Mouse (Mus musculus) monocyte, adult 59 days (primary cell): ENCODE measurements around the gene Pkmyt1. TPM values are rescaled to one million over a fixed set of nuclear protein-coding genes. Genes with fewer than 3 reads are reported as not detected.

Source experiments
- total RNA-seq, 2 experiments: library from RNA; stranded (reverse); gene quantifications; one replicate each; pipeline ENCODE4 v1.2.4; 2023

Gene Pkmyt1
- 1 to 10 TPM; 3.3 to 3.7 TPM for total RNA-seq

GRCm38 (mm10) chr17:23725999-23726757 lies at the start of gene Pkmyt1:
Pkmyt1 (plus strand) TSS chr17:23726336.

GRCm38 (mm10) chr17:23677236-23677679 lies 48.9 kb upstream of the Pkmyt1 start, which contains the start of gene Tnfrsf12a:
Tnfrsf12a (minus strand) TSS chr17:23677468.

GRCm38 (mm10) chr17:23679127-23679835 lies 46.9 kb upstream of the Pkmyt1 start, which contains the start of gene Cldn6:
Cldn6 (plus strand) TSS chr17:23679249.

GRCm38 (mm10) chr17:23683856-23684672 lies 42.1 kb upstream of the Pkmyt1 start, which contains the start of gene Cldn9:
Cldn9 (minus strand) TSS chr17:23684026.

DNA sequence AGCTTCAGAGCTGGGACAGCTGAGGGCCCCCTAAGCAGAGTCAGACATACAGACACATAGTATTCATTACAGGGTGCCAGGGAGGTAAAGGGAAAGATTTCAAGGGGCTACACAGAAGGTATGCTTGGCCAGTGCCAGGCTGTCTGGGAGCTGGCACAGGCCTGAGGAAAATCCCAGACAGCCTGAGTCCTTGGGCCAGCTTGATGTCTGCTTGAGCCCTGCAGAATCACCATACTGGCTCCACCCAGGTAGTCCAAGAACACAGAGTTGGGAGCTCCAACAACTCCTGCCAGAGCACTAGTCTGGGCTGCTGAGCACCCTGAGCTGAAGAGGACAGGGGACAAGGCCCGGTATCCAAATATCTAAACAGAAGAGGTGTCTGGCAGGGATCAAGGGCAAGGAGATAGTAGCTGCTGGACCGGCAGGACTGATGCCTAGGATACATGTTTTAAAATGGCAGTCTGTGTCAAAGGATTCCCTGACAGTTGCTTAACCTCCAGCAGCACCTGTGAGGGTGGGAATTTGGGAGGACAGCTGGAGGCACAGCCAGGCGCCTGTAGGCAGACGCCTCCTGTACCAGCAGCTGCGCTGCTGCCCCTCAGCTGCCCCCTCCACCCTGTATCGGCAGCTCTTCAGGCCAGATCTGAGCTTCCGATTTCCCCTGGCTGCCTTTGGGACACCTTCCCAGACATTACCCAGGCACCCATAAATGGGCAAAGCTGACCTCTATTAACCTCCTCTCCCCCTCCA lies 3.6 kb upstream of the Pkmyt1 start, which contains the start of gene 1520401A03Rik:
1520401A03Rik (minus strand) TSS at position 408 of the 750 bp plus-strand sequence.

DNA sequence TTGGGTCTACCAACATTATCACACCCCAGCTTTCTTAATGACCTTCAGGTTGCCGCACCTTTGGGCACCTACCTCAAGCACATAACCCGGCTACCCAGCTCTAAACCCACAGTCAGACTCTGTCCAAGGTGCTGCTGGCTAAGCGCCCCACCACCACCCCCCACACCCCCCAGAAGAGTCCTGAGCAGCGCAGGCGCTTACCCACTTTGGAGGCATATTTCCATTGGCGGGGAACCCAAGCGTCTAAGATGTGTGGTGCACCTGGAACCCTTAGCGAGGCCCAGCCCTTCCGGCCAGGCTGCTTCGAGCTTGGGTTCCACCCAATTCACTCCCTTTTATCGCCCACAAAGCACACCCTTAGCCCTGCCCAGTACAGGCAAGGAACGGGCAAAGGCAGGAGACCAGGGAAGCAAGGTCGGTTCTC lies 14.5 kb downstream of the Pkmyt1 start, which contains the start of gene Paqr4:
Paqr4 (minus strand) TSS at position 270 of the 424 bp plus-strand sequence.

GRCm38 (mm10) chr17:23745301-23746251 lies 19.4 kb downstream of the Pkmyt1 start, which contains the start of gene Kremen2:
Kremen2 (minus strand) TSS chr17:23745833.

DNA sequence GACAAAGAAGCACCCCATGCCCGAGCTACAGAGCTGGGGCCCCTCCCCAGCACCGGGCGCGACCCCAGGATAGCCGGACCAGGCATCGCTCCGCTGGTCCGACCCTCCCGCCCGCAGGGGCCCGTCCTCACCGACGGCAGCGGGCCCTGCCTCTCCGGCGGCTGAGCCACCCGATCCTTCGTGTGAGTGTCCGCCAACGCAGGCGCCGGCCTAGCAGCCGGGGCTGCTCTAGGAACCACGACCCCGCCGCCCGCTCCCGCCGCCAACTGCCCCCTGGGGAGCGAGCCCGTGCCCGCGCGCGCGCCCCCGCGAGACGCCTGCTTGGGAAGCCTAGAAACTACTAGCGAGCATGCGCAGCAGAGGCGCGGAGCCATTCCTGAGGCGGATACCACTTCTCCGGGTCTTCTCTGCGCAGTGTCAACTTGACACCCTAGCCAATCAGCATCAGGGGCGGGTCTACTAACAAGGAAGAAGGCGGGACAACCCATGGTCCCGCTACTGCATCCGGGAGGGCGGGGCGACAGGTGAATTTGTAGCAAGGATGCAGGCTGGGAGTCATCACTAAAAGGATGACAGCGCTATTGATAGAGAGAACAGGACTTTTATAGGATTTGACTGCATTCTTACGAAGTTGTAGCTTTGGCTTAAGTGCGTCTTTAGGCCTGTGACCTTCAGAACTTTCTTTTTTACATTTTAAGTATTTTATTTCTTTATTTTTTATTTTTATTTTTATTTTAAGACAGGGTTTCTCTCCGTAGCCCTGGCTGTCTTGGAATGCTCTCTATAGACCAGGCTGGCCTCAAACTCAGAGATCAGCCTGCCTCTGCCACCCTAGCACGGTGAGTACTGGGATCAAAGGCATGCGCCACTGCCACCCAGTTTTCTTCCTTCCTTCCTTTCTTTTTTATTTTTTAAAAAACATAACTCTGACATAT lies 45.4 kb downstream of the Pkmyt1 start, which contains the start of gene Flywch1:
Flywch1 (minus strand) TSS at position 319 of the 935 bp plus-strand sequence.

DNA sequence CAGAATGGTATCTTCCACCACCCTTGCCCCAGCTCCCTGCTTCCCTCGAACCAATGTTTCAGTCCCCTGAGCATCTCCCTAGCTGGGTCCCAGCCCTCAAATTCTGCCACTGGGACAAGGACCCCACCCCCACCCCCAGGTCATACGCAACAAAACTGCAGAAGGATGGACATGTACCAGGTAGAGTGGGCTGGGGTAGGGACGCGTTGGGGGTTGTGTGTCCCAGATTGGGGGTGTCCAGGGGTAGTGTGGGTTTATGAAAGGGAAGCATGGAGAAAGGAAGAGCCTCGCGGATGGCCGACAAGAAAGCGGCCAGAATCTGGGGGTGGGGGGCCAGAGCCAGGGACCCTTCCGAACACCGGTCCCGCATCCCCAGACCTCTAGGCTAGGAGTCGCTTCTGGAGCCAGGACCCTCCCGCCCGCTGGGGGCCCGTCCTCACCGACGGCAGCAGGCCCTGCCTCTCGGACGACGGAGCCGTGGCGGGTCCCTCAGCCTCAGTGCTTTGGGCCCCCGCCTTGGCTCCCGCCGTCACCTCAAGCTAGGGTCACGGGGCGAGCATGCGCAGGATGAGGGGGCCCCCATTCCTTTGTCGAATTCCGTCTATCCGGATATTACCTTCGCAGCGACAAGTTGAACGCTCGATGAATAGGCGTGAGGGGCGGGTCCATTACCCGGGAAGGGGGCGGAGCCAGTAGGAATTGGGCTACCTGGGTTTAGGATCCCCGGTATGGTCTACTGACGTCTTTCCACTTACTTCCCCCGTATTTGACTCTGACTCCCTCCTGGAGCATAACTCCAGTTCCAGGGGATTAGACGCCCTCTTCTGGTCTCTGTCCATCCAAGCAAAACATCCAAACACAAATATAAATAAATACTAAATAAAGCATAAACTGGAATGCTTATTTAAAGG lies 59.7 kb downstream of the Pkmyt1 start, which contains the start of gene Flywch2:
Flywch2 (minus strand) TSS at position 521 of the 911 bp plus-strand sequence.

Other genes starting within 250 kb of the Pkmyt1 start
- gene Vmn2r117, start 246.6 kb upstream of the Pkmyt1 start, total RNA-seq: not detected
- 1 to 10 TPM; 3.9 TPM for gene Zfp213, start 162.1 kb upstream of the Pkmyt1 start, total RNA-seq
- not detected for gene Zfp13, start 126.8 kb upstream of the Pkmyt1 start, total RNA-seq
- not detected for gene Zscan10, start 125.5 kb upstream of the Pkmyt1 start, total RNA-seq
- 1 to 10 TPM; 3.0 to 3.1 TPM for gene Mmp25, start 81.1 kb upstream of the Pkmyt1 start, total RNA-seq
- gene Bicdl2, start 65.8 kb upstream of the Pkmyt1 start, total RNA-seq: not detected
- 10 to 100 TPM; 53.4 to 61.5 TPM for gene Hcfc1r1, start 52.7 kb upstream of the Pkmyt1 start, total RNA-seq
- 10 to 100 TPM; 17.4 to 24.2 TPM for gene Thoc6, start 52.5 kb upstream of the Pkmyt1 start, total RNA-seq
- gene Tnfrsf12a, start 48.9 kb upstream of the Pkmyt1 start, total RNA-seq: 10 to 100 TPM; 20.6 to 32.5 TPM
- not detected for gene Cldn6, start 47.1 kb upstream of the Pkmyt1 start, total RNA-seq
- gene Cldn9, start 42.3 kb upstream of the Pkmyt1 start, total RNA-seq: not detected
- gene 1520401A03Rik, start 3.6 kb upstream of the Pkmyt1 start, total RNA-seq: not detected
- gene Paqr4, start 14.5 kb downstream of the Pkmyt1 start, total RNA-seq: 1 to 10 TPM; 2.3 to 3.2 TPM
- not detected for gene Kremen2, start 19.5 kb downstream of the Pkmyt1 start, total RNA-seq
- 10 to 100 TPM; 12.9 to 14.0 TPM for gene Flywch1, start 45.3 kb downstream of the Pkmyt1 start, total RNA-seq
- not detected for gene Flywch2, start 59.7 kb downstream of the Pkmyt1 start, total RNA-seq
- 100 to 1,000 TPM; 847 to 887 TPM for gene Srrm2, start 64.2 kb downstream of the Pkmyt1 start, total RNA-seq
- 100 to 1,000 TPM; 156 to 174 TPM for gene Elob, start 102.8 kb downstream of the Pkmyt1 start, total RNA-seq
- gene Prss33, start 109.7 kb downstream of the Pkmyt1 start, total RNA-seq: not detected
- gene Prss32, start 117.5 kb downstream of the Pkmyt1 start, total RNA-seq: not detected
- not detected for gene Prss41, start 117.8 kb downstream of the Pkmyt1 start, total RNA-seq
- gene Prss21, start 141.7 kb downstream of the Pkmyt1 start, total RNA-seq: not detected
- not detected for gene Dcpp1, start 154.5 kb downstream of the Pkmyt1 start, total RNA-seq
- not detected for gene Dcpp2, start 154.5 kb downstream of the Pkmyt1 start, total RNA-seq
- not detected for gene Dcpp3, start 191.1 kb downstream of the Pkmyt1 start, total RNA-seq
- not detected for gene Sbp, start 215.3 kb downstream of the Pkmyt1 start, total RNA-seq
- not detected for gene Sbpl, start 228.9 kb downstream of the Pkmyt1 start, total RNA-seq